Mouse (Mus musculus): Measurements from ENCODE around the gene Cd200. TPM values are rescaled to one million over a fixed set of nuclear protein-coding genes. Genes with fewer than 3 reads are reported as not detected.
"Not testable (repeated sequence)": the region's sequence is repeated elsewhere in the genome, so short reads cannot be mapped to it uniquely, and the experiment has no call there.

Cd200 gene
- polyA plus RNA-seq, 1 experiment from 2014 or later = 27.6 TPM

DNA sequence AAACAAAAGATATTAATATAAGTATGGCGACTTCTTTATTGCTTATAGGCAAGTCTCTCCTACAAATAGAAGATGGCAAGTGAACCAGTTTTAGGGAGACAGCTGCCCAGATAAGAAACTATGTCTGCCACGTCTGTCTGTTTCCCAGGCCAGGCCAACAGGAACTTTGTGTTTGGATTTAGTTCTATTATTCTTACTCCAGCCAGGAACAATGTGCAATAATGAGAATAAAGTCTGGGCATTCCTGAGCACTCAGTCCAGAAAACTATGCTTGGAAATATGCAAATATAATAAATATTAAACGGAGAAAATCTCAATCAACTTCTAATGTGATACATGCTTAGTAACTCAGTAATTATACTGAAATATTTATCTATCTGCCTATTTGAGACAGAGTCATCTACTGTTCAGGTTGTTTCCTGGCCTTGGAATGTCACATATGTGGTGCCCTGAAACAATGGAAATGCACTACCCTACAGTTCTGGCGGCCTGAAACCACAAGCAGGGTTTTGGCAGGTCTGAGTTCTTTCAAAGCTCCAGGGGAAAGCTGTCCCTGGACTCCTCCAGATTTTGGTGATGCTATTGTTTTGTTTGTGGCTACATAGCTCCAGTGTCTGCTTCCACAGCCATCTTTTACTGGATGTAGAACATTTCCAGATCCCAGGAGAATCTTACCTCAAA is 39.4 kb downstream of the Cd200 start:
- Histone ChIP-seq H3K9me3 (ENCODE audit: control insufficient read depth, low read length) (no peaks in the 10 kb centered on the region), H3K4me1 (ENCODE audit: control insufficient read depth in 2 of 2, insufficient read depth in 2 of 2, low read length in 2 of 2) (0 out of 4 replicates have a peak, but pooled peaks cover 0 to 3% of the 10 kb centered on the region in 2 experiments), H3K4me3 (ENCODE audit: control insufficient read depth in 1 of 2, insufficient read depth in 1 of 2, low read depth in 1 of 2, low read length in 2 of 2) (no peak overlapping the region), H3K27ac (replicated peaks in 1 of 2; ENCODE audit: control insufficient read depth in 1 of 2, insufficient read depth in 1 of 2, low read depth in 2 of 2, low read length in 2 of 2) (peak overlapping the region in 1 of 2 experiments; percentile 44; a peak in 1 of 4 replicates), H3K4me2 (ENCODE audit: low read length) (no peak overlapping the region), H3K36me3 (ENCODE audit: control insufficient read depth, insufficient read depth, low read length) (no peaks in the 10 kb centered on the region), H3K27me3 (ENCODE audit: control insufficient read depth, insufficient read depth, low read length) (no peaks in the 10 kb centered on the region), H3K9ac (ENCODE audit: low read length) (no peak overlapping the region)
- WGBS = 51% methylated on average over 4 of the region's 4 CpGs
- ATAC-seq (ENCODE audit: insufficient number of reproducible peaks, insufficient read depth, low FRiP score, low read depth) = no peak

DNA sequence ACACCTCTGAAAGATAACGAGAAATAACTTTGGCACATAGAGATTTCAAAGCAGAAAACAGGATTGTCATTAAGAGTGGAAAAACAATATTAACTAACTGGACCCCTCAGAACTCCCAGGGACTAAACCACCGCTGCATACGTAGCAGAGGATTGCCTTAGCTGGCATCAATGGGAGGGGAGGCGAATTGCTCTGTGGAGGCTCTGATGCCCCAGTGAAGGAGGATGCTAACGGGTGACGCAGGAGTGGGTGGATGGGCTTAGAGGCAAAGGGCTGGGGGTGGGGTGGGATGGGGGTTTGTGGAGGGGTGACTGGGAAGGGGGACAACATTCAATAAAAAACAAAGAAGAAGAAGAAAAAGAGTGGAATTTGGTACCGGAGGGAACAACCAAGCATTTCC is 42.7 kb downstream of the Cd200 start:
- no peaks in the 10 kb centered on the region for H3K27me3 ChIP-seq (ENCODE audit: control insufficient read depth, insufficient read depth, low read length)
- H3K27ac ChIP-seq (replicated peaks in 1 of 2; ENCODE audit: control insufficient read depth in 1 of 2, insufficient read depth in 1 of 2, low read depth in 2 of 2, low read length in 2 of 2) = peak overlapping the region; percentile 14 to 44; a peak in 1 of 4 replicates
- WGBS = 57% methylated on average over 7 of the region's 7 CpGs
- no peak for ATAC-seq (ENCODE audit: insufficient number of reproducible peaks, insufficient read depth, low FRiP score, low read depth)
- H3K4me2 ChIP-seq (ENCODE audit: low read length) = no peak overlapping the region
- H3K9me3 ChIP-seq (ENCODE audit: control insufficient read depth, low read length) = no peaks in the 10 kb centered on the region
- no peak overlapping the region for H3K9ac ChIP-seq (ENCODE audit: low read length)
- 0 out of 4 replicates have a peak, but pooled peaks cover 0 to 3% of the 10 kb centered on the region in 2 experiments for H3K4me1 ChIP-seq (ENCODE audit: control insufficient read depth in 2 of 2, insufficient read depth in 2 of 2, low read length in 2 of 2)
- H3K36me3 ChIP-seq (ENCODE audit: control insufficient read depth, insufficient read depth, low read length) = no peaks in the 10 kb centered on the region
- H3K4me3 ChIP-seq (ENCODE audit: control insufficient read depth in 1 of 2, insufficient read depth in 1 of 2, low read depth in 1 of 2, low read length in 2 of 2) = no peak overlapping the region

GRCm38 (mm10) chr16:45365353-45365752 is 43.5 kb downstream of the Cd200 start:
- Histone ChIP-seq H3K36me3 (ENCODE audit: control insufficient read depth, insufficient read depth, low read length) (no peaks in the 10 kb centered on the region), H3K4me2 (ENCODE audit: low read length) (no peak overlapping the region), H3K4me3 (ENCODE audit: control insufficient read depth in 1 of 2, insufficient read depth in 1 of 2, low read depth in 1 of 2, low read length in 2 of 2) (no peak overlapping the region), H3K27ac (replicated peaks in 1 of 2; ENCODE audit: control insufficient read depth in 1 of 2, insufficient read depth in 1 of 2, low read depth in 2 of 2, low read length in 2 of 2) (no peak overlapping the region), H3K9ac (ENCODE audit: low read length) (no peak overlapping the region), H3K9me3 (ENCODE audit: control insufficient read depth, low read length) (no peaks in the 10 kb centered on the region), H3K4me1 (ENCODE audit: control insufficient read depth in 2 of 2, insufficient read depth in 2 of 2, low read length in 2 of 2) (0 out of 4 replicates have a peak, but pooled peaks cover 0 to 3% of the 10 kb centered on the region in 2 experiments), H3K27me3 (ENCODE audit: control insufficient read depth, insufficient read depth, low read length) (no peaks in the 10 kb centered on the region)
- 89% methylated on average over 9 of the region's 9 CpGs for WGBS
- ATAC-seq (ENCODE audit: insufficient number of reproducible peaks, insufficient read depth, low FRiP score, low read depth) = no peak

GRCm38 (mm10) chr16:45364627-45365026 is 44.2 kb downstream of the Cd200 start:
- WGBS = 86% methylated on average over 1 of the region's 1 CpGs
- H3K4me2 ChIP-seq (ENCODE audit: low read length) = no peak overlapping the region
- H3K9ac ChIP-seq (ENCODE audit: low read length) = no peak overlapping the region
- no peaks in the 10 kb centered on the region for H3K36me3 ChIP-seq (ENCODE audit: control insufficient read depth, insufficient read depth, low read length)
- H3K9me3 ChIP-seq (ENCODE audit: control insufficient read depth, low read length) = no peaks in the 10 kb centered on the region
- ATAC-seq (ENCODE audit: insufficient number of reproducible peaks, insufficient read depth, low FRiP score, low read depth) = no peak
- no peak overlapping the region for H3K4me3 ChIP-seq (ENCODE audit: control insufficient read depth in 1 of 2, insufficient read depth in 1 of 2, low read depth in 1 of 2, low read length in 2 of 2)
- 0 out of 4 replicates have a peak, but pooled peaks cover 0 to 3% of the 10 kb centered on the region in 2 experiments for H3K4me1 ChIP-seq (ENCODE audit: control insufficient read depth in 2 of 2, insufficient read depth in 2 of 2, low read length in 2 of 2)
- H3K27me3 ChIP-seq (ENCODE audit: control insufficient read depth, insufficient read depth, low read length) = no peaks in the 10 kb centered on the region
- no peak overlapping the region for H3K27ac ChIP-seq (replicated peaks in 1 of 2; ENCODE audit: control insufficient read depth in 1 of 2, insufficient read depth in 1 of 2, low read depth in 2 of 2, low read length in 2 of 2)

DNA sequence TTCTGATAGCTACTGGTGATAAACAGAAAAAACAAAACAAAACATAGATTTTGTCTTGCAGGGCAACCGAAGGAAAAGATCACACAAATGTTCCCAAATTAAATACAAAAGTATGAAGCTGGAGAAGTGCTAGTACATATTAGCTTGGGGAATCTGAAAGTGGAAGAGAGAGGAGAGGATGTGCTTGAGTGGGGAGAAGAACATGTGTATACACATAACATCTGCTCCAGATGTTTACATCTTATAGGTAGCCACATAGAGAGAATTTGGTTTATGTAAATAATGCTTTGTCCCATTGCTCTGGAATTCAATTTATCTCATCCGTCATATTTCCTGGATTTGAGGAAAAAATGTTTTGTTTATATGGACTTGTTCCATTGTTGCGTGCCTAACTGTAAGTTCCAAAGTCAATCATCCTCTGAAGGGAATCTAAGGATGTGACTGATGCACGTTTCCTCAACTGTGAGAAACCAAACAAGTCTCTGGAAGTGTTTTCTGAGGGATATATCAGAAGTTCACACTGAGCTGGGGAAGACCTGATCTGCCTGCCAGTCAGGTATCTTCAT is 45.3 kb downstream of the Cd200 start:
- Histone ChIP-seq H3K9ac (ENCODE audit: low read length) (no peak overlapping the region), H3K27me3 (ENCODE audit: control insufficient read depth, insufficient read depth, low read length) (no peaks in the 10 kb centered on the region), H3K4me1 (ENCODE audit: control insufficient read depth in 2 of 2, insufficient read depth in 2 of 2, low read length in 2 of 2) (0 out of 4 replicates have a peak, but pooled peaks cover 0 to 3% of the 10 kb centered on the region in 2 experiments), H3K27ac (replicated peaks in 1 of 2; ENCODE audit: control insufficient read depth in 1 of 2, insufficient read depth in 1 of 2, low read depth in 2 of 2, low read length in 2 of 2) (no peak overlapping the region), H3K4me3 (ENCODE audit: control insufficient read depth in 1 of 2, insufficient read depth in 1 of 2, low read depth in 1 of 2, low read length in 2 of 2) (no peak overlapping the region), H3K9me3 (ENCODE audit: control insufficient read depth, low read length) (no peaks in the 10 kb centered on the region), H3K4me2 (ENCODE audit: low read length) (no peak overlapping the region), H3K36me3 (ENCODE audit: control insufficient read depth, insufficient read depth, low read length) (no peaks in the 10 kb centered on the region)
- no peak for ATAC-seq (ENCODE audit: insufficient number of reproducible peaks, insufficient read depth, low FRiP score, low read depth)
- WGBS = 59% methylated on average over 4 of the region's 4 CpGs

GRCm38 (mm10) chr16:45361450-45361849 is 47.4 kb downstream of the Cd200 start:
- H3K36me3 ChIP-seq (ENCODE audit: control insufficient read depth, insufficient read depth, low read length) = no peaks in the 10 kb centered on the region
- no peak overlapping the region for H3K4me2 ChIP-seq (ENCODE audit: low read length)
- no peak overlapping the region for H3K4me3 ChIP-seq (ENCODE audit: control insufficient read depth in 1 of 2, insufficient read depth in 1 of 2, low read depth in 1 of 2, low read length in 2 of 2)
- H3K27me3 ChIP-seq (ENCODE audit: control insufficient read depth, insufficient read depth, low read length) = no peaks in the 10 kb centered on the region
- no peak for ATAC-seq (ENCODE audit: insufficient number of reproducible peaks, insufficient read depth, low FRiP score, low read depth)
- no peaks in the 10 kb centered on the region for H3K9me3 ChIP-seq (ENCODE audit: control insufficient read depth, low read length)
- H3K27ac ChIP-seq (replicated peaks in 1 of 2; ENCODE audit: control insufficient read depth in 1 of 2, insufficient read depth in 1 of 2, low read depth in 2 of 2, low read length in 2 of 2) = no peak overlapping the region
- no peak overlapping the region for H3K9ac ChIP-seq (ENCODE audit: low read length)
- 0 out of 4 replicates have a peak, but pooled peaks cover 0 to 3% of the 10 kb centered on the region in 2 experiments for H3K4me1 ChIP-seq (ENCODE audit: control insufficient read depth in 2 of 2, insufficient read depth in 2 of 2, low read length in 2 of 2)

DNA sequence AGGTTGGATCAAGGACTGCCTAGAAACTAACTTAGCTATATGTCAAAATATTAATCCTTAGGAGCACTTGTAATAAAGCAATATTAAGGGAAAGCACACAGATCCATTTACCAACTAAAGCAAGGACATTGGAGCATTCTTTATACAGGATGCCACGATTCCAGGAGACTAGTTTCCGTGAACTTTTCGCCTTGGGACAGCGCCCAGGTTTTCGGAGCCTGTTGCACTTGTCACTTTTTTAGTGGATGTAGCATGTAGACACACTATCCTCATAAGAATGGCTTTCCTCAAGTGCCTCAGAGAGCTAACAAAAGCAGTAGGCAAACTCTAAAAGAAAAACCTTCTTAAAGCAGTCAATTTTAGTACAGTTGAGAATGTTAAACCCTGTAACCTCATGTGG is 50.4 kb downstream of the Cd200 start:
- WGBS = 86% methylated on average over 5 of the region's 5 CpGs
- not testable (repeated sequence) for H3K36me3 ChIP-seq (ENCODE audit: control insufficient read depth, insufficient read depth, low read length); ATAC-seq (ENCODE audit: insufficient number of reproducible peaks, insufficient read depth, low FRiP score, low read depth)

More for the DNA sequence above, 50.4 kb downstream of the Cd200 start:
- H3K9ac ChIP-seq (ENCODE audit: low read length); H3K4me3 ChIP-seq (ENCODE audit: control insufficient read depth in 1 of 2, insufficient read depth in 1 of 2, low read depth in 1 of 2, low read length in 2 of 2); H3K27me3 ChIP-seq (ENCODE audit: control insufficient read depth, insufficient read depth, low read length); H3K4me2 ChIP-seq (ENCODE audit: low read length); H3K9me3 ChIP-seq (ENCODE audit: control insufficient read depth, low read length); H3K4me1 ChIP-seq (ENCODE audit: control insufficient read depth in 2 of 2, insufficient read depth in 2 of 2, low read length in 2 of 2); H3K27ac ChIP-seq (replicated peaks in 1 of 2; ENCODE audit: control insufficient read depth in 1 of 2, insufficient read depth in 1 of 2, low read depth in 2 of 2, low read length in 2 of 2): not testable (repeated sequence)
